Mouse (Mus musculus) stomach, adult 2 months (tissue): ENCODE results near the gene Klhl33. TPM values are rescaled to one million over a fixed set of nuclear protein-coding genes. Genes with fewer than 3 reads are reported as not detected.

Source experiments
- polyA plus RNA-seq: library from polyadenylated mRNA; depleted of rRNA; stranded (reverse); fragments of >200 nt; gene quantifications from 2 replicates; pipeline ENCODE4 v1.2.3, GENCODE M21; 2012; rRNA removed

Gene Klhl33
- 0.65 and 0.79 TPM in 2 replicates for polyA plus RNA-seq

DNA sequence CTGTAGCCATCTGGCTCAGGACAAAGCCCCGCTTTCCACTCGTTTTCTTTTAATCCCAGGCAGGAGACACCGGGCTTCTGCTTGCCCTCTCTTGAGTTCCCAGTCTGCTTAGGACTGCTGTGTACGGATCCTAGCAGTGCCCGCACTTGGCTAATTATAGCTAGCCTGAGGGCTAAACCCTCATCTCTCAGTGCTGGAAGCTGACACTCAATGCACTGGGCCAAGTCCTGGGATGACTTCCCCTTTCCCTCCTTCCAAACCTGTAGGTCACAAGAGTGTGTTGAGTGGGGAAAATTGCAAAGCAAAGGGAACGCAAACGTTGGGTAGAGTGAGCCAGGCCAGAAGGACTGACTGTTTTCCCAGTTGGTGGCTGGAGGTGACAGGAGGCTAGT, at the start of gene Klhl33:
Gene Klhl33 (minus strand): TSS at position 134 of the 392 bp plus-strand sequence.

DNA sequence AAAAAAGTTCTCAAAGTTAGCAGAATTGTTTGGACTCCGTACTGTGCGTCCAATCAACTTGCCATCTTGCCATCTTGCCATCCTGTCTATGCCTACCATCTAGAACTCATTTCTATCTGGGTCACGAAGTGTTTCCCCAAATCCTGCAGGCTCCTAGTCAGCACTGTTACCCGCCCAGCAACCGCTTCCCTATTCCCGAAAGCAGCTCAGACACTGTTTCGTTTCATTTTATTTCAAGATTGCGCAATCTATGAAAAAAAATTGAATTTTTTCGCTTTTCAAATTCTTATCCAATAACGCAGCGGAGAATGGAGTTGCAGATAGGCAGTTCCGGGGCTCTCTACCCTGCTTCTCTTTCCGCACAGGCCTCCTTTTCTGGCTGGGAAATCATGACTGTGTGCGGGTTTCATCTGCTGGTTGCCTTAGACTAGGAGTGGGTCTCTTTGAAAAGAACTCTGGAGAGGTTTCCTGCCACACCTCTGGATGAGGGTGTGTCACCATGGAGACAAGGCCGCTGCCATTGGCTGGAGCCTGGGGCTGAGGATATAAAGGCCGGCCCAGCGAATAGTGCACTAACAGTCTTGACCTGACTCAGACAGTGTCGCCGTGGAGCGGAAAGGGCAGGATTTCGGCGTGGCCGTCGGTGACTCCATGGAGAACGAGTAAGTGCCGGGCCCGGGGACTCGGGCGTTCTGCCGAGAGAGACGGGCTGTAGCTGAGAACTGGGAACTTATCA, 46.8 kb upstream of the Klhl33 start, which contains the start of gene Gm49342:
Gene Gm49342 (plus strand): TSS at position 586 of the 736 bp plus-strand sequence.

GRCm38 (mm10) chr14:50930754-50931492, 33.6 kb upstream of the Klhl33 start, which contains the start of the genes Pip4p1 and Pnp:
Gene Pip4p1, minus strand, starts transcription at chr14:50930856.
Gene Pnp, plus strand, starts transcription at chr14:50931082.

DNA sequence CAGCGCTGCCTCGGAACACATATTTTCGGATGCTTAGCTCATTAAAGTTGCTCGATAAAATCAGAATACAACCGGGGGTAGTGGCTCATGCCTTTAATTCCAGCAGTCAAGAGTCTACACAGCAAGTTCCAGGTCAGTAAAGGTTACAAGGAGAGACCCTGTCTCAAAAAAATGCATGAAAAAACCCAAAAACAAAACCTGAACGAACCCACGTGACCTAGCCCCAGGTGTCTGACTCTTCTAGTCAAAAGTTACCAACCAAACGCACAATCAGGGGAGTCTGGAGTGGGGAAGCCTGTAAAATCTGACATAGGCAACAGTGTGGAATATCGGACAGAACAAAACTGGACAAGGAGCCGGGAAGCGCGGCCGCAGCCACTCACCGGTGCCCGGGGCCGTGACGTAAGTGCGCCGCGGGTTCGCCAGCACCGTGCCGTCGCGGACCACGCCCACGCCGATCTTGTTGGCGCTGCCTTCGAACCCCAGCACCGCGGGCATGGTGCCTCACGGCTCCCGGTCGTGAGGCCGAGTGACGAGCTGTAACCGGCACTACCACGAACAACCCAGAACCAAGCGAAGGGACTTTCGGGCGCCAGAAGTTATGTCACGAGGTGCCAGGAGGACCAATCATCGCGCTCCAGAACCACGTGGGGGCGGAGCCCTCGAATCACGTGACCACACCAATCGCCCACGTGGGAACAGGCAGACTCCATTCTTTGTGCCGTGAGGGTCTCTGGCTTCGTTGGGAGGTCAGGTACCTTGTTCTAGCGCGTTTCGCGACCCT, 27.2 kb upstream of the Klhl33 start, which contains the start of the genes Osgep and Apex1:
Gene Osgep (minus strand): TSS at position 613 of the 784 bp plus-strand sequence.
Gene Apex1 (plus strand): TSS at position 688 of the 784 bp plus-strand sequence.

DNA sequence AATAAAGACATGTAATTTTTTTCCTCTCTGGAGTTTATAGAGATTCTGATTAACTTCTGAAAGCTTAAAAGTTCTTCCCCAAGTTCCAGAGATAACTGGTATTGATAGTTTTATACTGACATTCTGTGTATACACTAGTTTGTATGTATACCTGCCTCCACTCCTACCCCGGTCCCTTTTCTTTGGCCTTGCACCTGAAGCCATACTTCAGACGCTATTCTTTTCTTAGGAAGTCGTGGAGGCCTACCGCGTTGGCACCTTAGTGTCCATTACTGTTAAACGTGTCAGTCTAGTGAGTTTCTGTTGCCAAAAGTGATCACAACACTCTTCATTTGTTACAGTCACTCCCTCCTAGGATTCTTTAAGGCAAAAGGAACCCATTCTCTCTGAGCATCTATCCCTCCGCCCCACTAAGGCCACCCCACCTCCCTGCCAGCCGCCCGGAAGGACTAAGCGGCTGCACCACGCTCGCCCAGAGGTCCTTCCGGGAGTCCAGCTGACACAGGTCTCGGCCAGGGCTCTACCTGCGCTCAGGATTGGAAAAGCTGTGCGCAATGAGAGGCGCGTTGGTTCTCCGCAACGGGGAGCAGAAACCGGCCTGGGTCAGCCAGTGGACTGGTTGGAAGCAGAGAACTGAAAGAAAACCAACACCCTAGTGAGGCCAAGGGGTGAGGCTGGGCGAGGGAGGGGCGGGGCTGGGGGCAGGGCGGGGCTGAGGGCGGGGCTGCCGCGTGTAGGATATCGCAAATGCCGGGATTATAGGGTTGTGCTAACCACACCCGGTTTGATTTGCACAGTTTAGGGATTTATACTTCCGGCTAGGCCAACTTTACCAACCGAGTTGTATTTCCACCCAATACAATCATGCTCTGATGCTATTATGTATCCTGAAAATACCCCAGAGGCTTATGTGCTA, 27.2 kb downstream of the Klhl33 start, which contains the start of gene Tep1:
Gene Tep1 (minus strand): TSS at position 672 of the 916 bp plus-strand sequence.

Other genes with a start within 250 kb of the Klhl33 start
- gene Olfr747, start 204.3 kb downstream of the Klhl33 start, polyA plus RNA-seq, result not detected in 2 replicates
- gene Olfr748, start 190.1 kb downstream of the Klhl33 start, polyA plus RNA-seq, result not detected in 2 replicates
- not detected in 2 replicates for gene Olfr749, start 152.4 kb downstream of the Klhl33 start, polyA plus RNA-seq
- gene Ttc5, start 112.0 kb downstream of the Klhl33 start, polyA plus RNA-seq, result 5.8 and 6.4 TPM in 2 replicates
- not detected in 2 replicates for gene Ccnb1ip1, start 89.8 kb downstream of the Klhl33 start, polyA plus RNA-seq
- 1.1 and 1.7 TPM in 2 replicates for gene Parp2, start 89.7 kb downstream of the Klhl33 start, polyA plus RNA-seq
- 7.6 and 10.3 TPM in 2 replicates for gene Tep1, start 26.9 kb downstream of the Klhl33 start, polyA plus RNA-seq
- 37.8 and 96.3 TPM in 2 replicates for gene Osgep, start 27.4 kb upstream of the Klhl33 start, polyA plus RNA-seq
- 7.8 and 10.9 TPM in 2 replicates for gene Apex1, start 27.5 kb upstream of the Klhl33 start, polyA plus RNA-seq
- 27.9 and 42.4 TPM in 2 replicates for gene Pip4p1, start 33.3 kb upstream of the Klhl33 start, polyA plus RNA-seq
- 6.5 and 7.3 TPM in 2 replicates for gene Pnp, start 33.6 kb upstream of the Klhl33 start, polyA plus RNA-seq
- not detected in 2 replicates for gene Gm49342, start 47.0 kb upstream of the Klhl33 start, polyA plus RNA-seq
- gene Pnp2, start 58.5 kb upstream of the Klhl33 start, polyA plus RNA-seq, result 0.14 TPM in 1 of 2 replicates, not detected in the other
- 0.40 TPM in 1 of 2 replicates, not detected in the other for gene Rnase10, start 110.2 kb upstream of the Klhl33 start, polyA plus RNA-seq
- gene Rnase9, start 144.4 kb upstream of the Klhl33 start, polyA plus RNA-seq, result 0.19 TPM in 1 of 2 replicates, not detected in the other
- not detected in 2 replicates for gene Rnase11, start 152.7 kb upstream of the Klhl33 start, polyA plus RNA-seq
- gene Rnase12, start 160.2 kb upstream of the Klhl33 start, polyA plus RNA-seq, result 0.28 TPM in 1 of 2 replicates, not detected in the other
- gene Olfr750, start 176.9 kb upstream of the Klhl33 start, polyA plus RNA-seq, result not detected in 2 replicates
- gene Rnase4, start 193.6 kb upstream of the Klhl33 start, polyA plus RNA-seq, result 79.4 and 84.2 TPM in 2 replicates
- gene Ang, start 193.6 kb upstream of the Klhl33 start, polyA plus RNA-seq, result 19.2 and 19.3 TPM in 2 replicates
- gene Eddm3b, start 216.9 kb upstream of the Klhl33 start, polyA plus RNA-seq, result 0.06 TPM in 1 of 2 replicates, not detected in the other
- 0.44 and 1.2 TPM in 2 replicates for gene Rnase6, start 226.4 kb upstream of the Klhl33 start, polyA plus RNA-seq
- 13.9 and 17.8 TPM in 2 replicates for gene Rnase1, start 249.3 kb upstream of the Klhl33 start, polyA plus RNA-seq